Mouse (Mus musculus): ENCODE measurements around the gene Glycam1. TPM values are rescaled to one million over a fixed set of nuclear protein-coding genes. Genes with fewer than 3 reads are reported as not detected.

The Glycam1 gene
- polyA plus RNA-seq, 1 experiment, result 0.40 TPM

DNA sequence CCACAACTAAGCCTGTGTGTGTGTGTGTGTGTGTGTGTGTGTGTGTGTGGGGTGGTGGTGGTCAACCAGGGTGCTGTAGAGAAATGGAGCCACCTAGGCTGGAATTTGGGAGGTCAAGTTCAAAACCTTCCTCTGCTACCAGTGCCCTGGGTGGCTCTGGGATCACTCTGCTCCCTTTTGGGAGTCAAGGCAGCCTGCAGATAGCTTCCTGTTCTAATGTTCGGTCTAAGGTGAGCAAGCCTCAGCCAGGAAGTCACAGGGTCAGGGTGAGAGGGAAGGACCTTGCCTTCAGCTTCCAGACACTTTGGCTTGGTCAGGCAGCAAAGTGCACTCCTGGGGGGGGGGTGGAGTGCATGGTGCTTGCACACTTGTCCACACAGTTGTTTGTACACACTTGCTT lies 24.2 kb downstream of the Glycam1 start:
- TF ChIP-seq CTCF (IDR thresholded peaks at IDR 0.05; ENCODE audit: extremely low read depth, insufficient read depth, low read length), result no peak
- no peak for TF ChIP-seq POLR2A (IDR thresholded peaks at IDR 0.05; ENCODE audit: extremely low read depth, insufficient read depth, low read length)
- Histone ChIP-seq H3K4me3 (ENCODE audit: insufficient read depth, low read length) (no peak overlapping the region), H3K4me1 (ENCODE audit: control insufficient read depth, insufficient read depth, low read length) (no peaks in the 10 kb centered on the region; the same call in 1 of the 2 replicates), H3K27ac (ENCODE audit: insufficient read depth, low read length) (no peak overlapping the region)

DNA sequence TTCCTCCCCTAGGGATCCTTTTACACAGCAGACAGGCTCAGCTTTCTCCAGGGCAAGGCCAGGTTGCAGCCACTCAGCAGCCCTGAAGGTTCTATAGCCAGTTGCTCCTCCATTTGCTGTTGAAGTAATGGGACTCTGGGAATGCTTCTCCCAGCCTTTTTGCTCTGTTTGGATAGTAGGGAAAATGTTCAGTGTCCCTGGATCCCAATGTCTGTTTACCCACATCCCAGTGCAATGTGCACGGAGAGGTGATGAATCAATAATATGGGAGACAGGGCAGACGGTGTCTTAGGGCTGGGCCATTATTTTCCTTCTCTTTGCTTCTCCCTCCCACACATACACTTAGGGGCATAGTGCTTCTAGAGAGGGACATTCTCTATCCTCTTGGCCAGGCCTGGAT lies 25.6 kb downstream of the Glycam1 start:
- no peak overlapping the region for H3K4me3 ChIP-seq (ENCODE audit: insufficient read depth, low read length)

DNA sequence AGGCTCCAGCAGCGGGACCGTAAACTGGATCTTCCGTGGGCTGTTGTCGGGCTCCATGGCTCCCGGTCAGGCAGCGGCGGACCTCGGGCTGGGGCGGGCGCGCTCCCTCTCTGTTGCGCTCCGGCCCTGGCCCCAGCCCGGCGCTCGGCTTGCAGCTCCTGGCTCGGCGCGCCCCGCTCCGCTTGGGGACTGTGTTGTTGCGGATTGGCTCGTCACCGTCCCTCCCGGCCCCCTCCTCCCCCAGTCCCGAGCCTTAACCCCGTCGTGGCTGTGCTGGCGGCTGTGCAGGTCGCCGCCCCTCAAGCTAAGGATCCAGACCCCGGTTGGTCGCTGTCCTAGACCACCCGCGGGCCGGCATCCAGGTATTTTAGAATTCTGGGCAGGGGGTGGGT lies 27.1 kb downstream of the Glycam1 start, which contains the start of gene Ppp1r1a:
TSS of gene Ppp1r1a (minus strand) at position 182 of the 392 bp plus-strand sequence.
- Histone ChIP-seq H3K4me1 (ENCODE audit: control insufficient read depth, insufficient read depth, low read length) (peaks cover 4% of the 10 kb centered on the region; the same call in 1 of the 2 replicates), H3K4me3 (ENCODE audit: insufficient read depth, low read length) (peak within 1 kb of the TSS; percentile 88), H3K27ac (ENCODE audit: insufficient read depth, low read length) (peak within 1 kb of the TSS; percentile 75)
- TF ChIP-seq POLR2A (IDR thresholded peaks at IDR 0.05; ENCODE audit: extremely low read depth, insufficient read depth, low read length) (peak; percentile 26; the same call in 1 of the 2 replicates), CTCF (IDR thresholded peaks at IDR 0.05; ENCODE audit: extremely low read depth, insufficient read depth, low read length) (no peak)

More for the DNA sequence above, 25.6 kb downstream of the Glycam1 start:
- TF ChIP-seq CTCF (IDR thresholded peaks at IDR 0.05; ENCODE audit: extremely low read depth, insufficient read depth, low read length) (no peak), POLR2A (IDR thresholded peaks at IDR 0.05; ENCODE audit: extremely low read depth, insufficient read depth, low read length) (no peak)
- no peak overlapping the region for H3K27ac ChIP-seq (ENCODE audit: insufficient read depth, low read length)
- H3K4me1 ChIP-seq (ENCODE audit: control insufficient read depth, insufficient read depth, low read length), result peaks cover 4% of the 10 kb centered on the region; the same call in 1 of the 2 replicates

DNA sequence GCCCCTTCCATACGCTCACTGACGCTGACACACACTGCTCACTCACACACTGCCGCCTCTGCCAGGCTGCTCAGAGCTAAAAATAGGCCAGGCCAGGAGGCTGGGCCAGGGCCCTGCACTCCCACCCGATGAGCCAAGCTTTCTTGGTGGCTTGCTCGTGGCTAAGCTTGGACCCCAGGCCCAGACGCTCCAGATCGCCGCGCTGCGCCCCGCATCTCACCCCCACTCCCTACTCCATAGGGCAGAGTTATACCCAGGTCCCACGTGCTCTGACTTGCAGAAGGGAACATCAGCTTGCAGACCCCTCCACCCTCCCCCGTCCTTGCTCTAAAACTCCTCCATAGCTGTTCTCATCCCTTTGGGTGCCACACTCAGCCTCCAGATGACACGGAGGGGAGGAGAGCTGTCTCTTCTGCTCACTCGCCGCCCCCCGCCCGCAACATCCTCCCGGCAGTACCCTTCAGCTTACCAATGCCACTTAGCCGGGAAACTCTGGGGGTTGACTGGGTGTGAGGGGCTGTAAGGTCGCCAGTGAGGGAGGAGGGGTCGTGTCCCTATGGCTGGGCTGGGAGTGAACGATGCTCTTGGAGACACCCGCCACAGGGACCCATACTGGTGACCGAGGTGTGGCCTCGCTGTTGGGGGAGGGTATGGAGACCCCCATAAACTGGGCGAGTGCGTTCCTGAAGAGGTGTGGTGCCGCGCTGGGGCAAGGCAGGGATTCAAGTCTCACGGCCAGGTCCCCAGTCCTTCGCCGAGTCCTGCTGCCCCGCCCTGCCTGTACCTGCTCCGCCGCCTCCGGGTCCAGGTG lies 27.7 kb downstream of the Glycam1 start:
- H3K4me1 ChIP-seq (ENCODE audit: control insufficient read depth, insufficient read depth, low read length), result peaks cover 4% of the 10 kb centered on the region; the same call in 1 of the 2 replicates

DNA sequence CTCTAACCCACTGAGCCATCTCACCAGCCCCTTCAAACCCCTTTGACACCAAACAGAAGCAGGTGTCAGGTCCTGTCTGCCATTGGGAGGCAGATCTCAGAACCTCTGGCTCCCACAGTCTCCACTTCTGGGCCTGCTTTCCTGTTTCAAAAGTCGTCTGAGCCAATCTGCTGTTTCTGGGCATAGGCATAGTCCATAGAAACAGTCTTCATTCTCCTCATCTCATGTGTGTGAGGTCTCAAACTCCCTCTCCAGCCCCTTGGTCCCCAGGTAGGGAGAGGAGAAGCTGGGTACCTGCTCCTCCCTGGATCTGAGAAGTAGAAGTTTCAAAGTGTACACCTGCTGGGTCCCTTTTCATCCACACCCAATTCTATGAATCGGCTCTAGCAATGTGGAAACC lies 28.4 kb downstream of the Glycam1 start:
- peak overlapping the region; percentile 23; the same call in 1 of the 2 replicates for H3K27ac ChIP-seq (ENCODE audit: insufficient read depth, low read length)
- H3K4me3 ChIP-seq (ENCODE audit: insufficient read depth, low read length), result peak overlapping the region; percentile 88
- TF ChIP-seq POLR2A (IDR thresholded peaks at IDR 0.05; ENCODE audit: extremely low read depth, insufficient read depth, low read length) (no peak), CTCF (IDR thresholded peaks at IDR 0.05; ENCODE audit: extremely low read depth, insufficient read depth, low read length) (no peak)
- H3K4me1 ChIP-seq (ENCODE audit: control insufficient read depth, insufficient read depth, low read length), result peaks cover 6% of the 10 kb centered on the region; the same call in 1 of the 2 replicates

More for the DNA sequence above, 27.7 kb downstream of the Glycam1 start:
- Histone ChIP-seq H3K4me3 (ENCODE audit: insufficient read depth, low read length) (peak overlapping the region; percentile 88), H3K27ac (ENCODE audit: insufficient read depth, low read length) (peak overlapping the region; percentile 75)
- TF ChIP-seq CTCF (IDR thresholded peaks at IDR 0.05; ENCODE audit: extremely low read depth, insufficient read depth, low read length) (no peak), POLR2A (IDR thresholded peaks at IDR 0.05; ENCODE audit: extremely low read depth, insufficient read depth, low read length) (peak; percentile 37; the same call in 1 of the 2 replicates)

DNA sequence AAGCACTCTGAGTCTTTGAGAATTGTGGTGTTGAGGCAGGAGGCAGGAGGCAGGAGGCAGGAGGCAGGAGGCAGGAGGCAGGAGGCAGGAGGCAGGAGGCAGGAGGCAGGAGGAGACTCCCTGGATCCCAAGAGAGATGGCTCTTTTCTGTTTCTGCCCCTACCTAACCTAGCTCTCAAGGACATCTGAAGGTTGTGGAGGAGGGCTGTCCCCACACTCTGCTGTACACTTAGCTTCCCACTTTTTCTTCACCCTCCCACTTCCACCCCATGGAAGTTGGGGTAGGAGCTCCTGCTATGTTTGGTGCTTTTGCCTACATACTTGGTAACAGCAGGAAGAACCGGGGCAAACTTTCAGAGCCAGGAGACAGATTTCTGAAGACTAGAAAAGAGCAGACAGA lies 29.1 kb downstream of the Glycam1 start:
- Histone ChIP-seq H3K4me3 (ENCODE audit: insufficient read depth, low read length) (no peak overlapping the region), H3K4me1 (ENCODE audit: control insufficient read depth, insufficient read depth, low read length) (peaks cover 6% of the 10 kb centered on the region; the same call in 1 of the 2 replicates), H3K27ac (ENCODE audit: insufficient read depth, low read length) (no peak overlapping the region)
- no peak for TF ChIP-seq CTCF (IDR thresholded peaks at IDR 0.05; ENCODE audit: extremely low read depth, insufficient read depth, low read length)
- TF ChIP-seq POLR2A (IDR thresholded peaks at IDR 0.05; ENCODE audit: extremely low read depth, insufficient read depth, low read length), result no peak

DNA sequence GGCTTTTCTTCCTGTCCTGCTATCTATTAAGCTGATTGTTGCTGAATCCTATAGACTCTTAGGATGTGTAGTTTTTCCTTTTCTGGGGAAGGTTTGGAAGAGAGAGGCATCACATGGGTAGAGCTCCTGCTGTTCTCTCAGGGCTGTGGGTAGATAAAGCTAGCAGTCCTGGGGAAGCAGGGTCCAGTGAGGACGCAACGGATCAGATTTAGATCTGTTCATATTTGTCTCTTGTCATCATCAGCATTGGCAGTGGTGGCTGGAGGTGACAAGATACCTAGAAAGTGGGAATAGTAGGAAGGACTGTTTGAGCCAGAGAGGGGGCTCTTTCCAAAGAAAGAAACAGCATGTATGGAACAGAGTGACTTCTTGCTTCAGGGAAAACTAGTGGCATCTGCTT lies 29.9 kb downstream of the Glycam1 start:
- Histone ChIP-seq H3K4me1 (ENCODE audit: control insufficient read depth, insufficient read depth, low read length) (peaks cover 6% of the 10 kb centered on the region; the same call in 1 of the 2 replicates), H3K27ac (ENCODE audit: insufficient read depth, low read length) (0 out of 2 replicates have a peak overlapping the region, but pooled peaks have one; percentile 17)
- no peak for TF ChIP-seq CTCF (IDR thresholded peaks at IDR 0.05; ENCODE audit: extremely low read depth, insufficient read depth, low read length)

DNA sequence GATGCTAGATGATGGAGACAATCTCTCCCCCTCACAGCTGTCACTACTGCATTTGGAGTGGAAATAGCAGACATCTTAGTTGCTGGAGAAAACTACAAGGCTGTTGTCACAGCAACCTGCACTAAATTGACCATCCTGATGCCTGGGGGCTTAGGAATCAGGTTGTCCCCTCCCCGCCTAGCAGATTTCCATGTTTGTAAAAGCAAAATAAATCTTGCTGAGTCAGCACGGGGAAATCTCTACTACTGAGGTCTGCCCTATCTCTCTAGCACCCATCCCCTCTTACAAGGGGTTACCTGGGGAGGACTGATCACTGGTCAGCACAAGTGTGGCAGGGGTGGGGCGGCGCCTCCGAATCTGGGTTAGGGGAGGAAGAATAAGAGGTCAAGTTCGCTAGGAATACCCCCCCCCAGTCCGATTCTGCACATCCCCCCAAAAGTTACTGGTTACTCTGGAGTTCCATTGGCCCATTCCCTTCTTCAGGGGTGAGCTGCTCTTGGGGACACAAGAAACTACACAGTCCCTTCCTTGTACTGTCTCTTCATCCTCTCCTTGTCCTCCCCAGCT lies 30.7 kb downstream of the Glycam1 start:
- TF ChIP-seq POLR2A (IDR thresholded peaks at IDR 0.05; ENCODE audit: extremely low read depth, insufficient read depth, low read length), result no peak
- no peak for TF ChIP-seq CTCF (IDR thresholded peaks at IDR 0.05; ENCODE audit: extremely low read depth, insufficient read depth, low read length)
- Histone ChIP-seq H3K27ac (ENCODE audit: insufficient read depth, low read length) (no peak overlapping the region), H3K4me1 (ENCODE audit: control insufficient read depth, insufficient read depth, low read length) (peaks cover 6% of the 10 kb centered on the region; the same call in 1 of the 2 replicates), H3K4me3 (ENCODE audit: insufficient read depth, low read length) (no peak overlapping the region)

More for the DNA sequence above, 29.9 kb downstream of the Glycam1 start:
- no peak overlapping the region for H3K4me3 ChIP-seq (ENCODE audit: insufficient read depth, low read length)

DNA sequence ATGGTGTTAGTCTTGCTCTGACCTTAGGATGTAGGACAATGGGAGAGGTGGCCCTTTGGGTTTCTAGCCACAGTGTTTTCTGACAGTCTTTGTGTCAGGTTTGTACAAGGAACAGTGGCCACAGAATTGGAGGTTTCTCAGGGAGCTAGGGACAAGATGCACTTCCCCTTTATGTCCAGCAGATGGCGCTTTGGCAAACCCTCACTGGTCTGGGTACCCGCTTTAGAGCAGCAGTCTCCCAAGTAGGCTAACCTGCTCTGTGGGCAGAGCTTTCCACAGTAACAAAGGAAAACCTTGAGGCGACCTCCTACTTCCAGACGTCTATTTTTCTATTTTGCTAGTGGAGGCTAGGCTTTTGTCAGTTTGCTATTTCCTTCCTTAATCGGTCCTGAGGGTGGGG lies 34.5 kb downstream of the Glycam1 start:
- no peak overlapping the region for H3K27ac ChIP-seq (ENCODE audit: insufficient read depth, low read length)
- TF ChIP-seq POLR2A (IDR thresholded peaks at IDR 0.05; ENCODE audit: extremely low read depth, insufficient read depth, low read length), result peak; percentile 43; the same call in 1 of the 2 replicates
- peak; percentile 91 for TF ChIP-seq CTCF (IDR thresholded peaks at IDR 0.05; ENCODE audit: extremely low read depth, insufficient read depth, low read length)
- H3K4me3 ChIP-seq (ENCODE audit: insufficient read depth, low read length), result no peak overlapping the region

More for the DNA sequence above, 34.5 kb downstream of the Glycam1 start:
- peaks cover 7% of the 10 kb centered on the region; the same call in 1 of the 2 replicates for H3K4me1 ChIP-seq (ENCODE audit: control insufficient read depth, insufficient read depth, low read length)

All from cortical plate, adult 2 months (tissue).